Mouse (Mus musculus): Measurements from ENCODE around the gene Sik1.

Gene Sik1

DNA sequence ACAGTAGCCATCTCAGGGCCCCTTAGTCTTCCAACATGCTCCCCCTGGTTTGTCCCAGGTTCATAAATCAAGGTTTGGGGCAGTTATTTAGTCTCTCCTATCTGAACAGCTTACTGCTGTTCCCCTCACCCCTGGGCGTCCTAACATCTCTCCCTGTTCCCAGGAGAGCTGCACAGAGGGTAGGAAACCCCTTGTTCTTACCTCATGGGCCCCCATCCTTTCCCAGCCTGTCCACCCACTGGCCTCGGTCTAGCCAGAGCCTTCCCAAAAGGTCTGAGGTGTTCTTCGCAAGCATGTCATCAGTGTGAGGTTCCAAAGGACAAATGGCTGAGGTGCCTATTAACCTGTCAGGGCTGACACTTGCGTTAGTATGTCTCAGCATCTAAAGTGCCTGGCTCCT is 1.6 kb upstream of the Sik1 start:
- CTCF ChIA-PET = interaction anchor here (1.3 kb wide), 1 partner anchor 95 kb away, joined by 4 read pairs; no protein-coding TSS in a partner anchor

- CTCF ChIA-PET = interaction anchor here (0.7 to 1.3 kb wide), 4 partner anchors 35 to 164 kb away, joined by 3 to 12 read pairs (median 5); no protein-coding TSS in a partner anchor
Observed at GRCm38 (mm10) chr17:31856519-31857160, 1.0 kb upstream of the Sik1 start.

DNA sequence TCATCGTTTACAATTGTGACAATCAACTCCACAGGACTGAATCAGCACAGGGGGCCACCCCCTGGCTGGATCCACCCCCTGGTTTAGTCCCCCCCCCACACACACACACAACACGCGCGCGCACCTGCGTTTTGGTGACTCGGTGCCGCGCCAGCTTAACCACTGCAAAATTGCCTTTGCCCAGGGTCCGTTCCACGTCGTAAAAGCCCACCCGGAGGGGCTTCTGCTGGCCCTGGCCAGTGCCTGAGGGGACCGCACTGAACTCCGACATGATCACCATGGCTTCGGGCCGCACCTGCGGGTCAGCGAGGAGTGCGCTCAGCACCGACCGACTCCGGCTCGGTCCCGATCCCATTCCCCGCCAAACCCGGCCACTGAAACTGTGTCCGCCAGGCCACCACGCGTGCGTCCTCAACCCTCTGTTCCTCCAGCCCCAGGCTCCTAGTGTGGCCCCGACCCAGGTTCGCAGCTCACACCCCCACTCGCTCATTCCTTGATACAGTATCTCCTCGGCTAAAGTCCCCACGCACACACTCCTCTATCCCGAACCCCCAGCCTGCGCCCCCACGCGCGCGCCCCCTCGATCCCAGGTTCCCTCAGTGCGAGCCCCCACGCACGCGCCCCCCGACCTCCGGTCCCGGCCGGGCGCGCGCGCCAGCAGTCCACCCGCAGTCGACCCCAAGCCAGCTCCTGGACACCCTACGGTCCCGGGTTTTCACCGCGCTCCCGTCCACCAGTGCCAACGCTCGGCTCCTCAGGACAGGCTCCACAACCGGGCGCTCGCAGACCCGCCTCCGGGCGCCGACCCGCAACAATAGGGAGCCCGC is 621 bp downstream of the Sik1 start:
- CTCF ChIA-PET = interaction anchor here (1.1 to 2.3 kb wide), 4 partner anchors 14 to 39 kb away, joined by 6 to 13 read pairs (median 12); no protein-coding TSS in a partner anchor

DNA sequence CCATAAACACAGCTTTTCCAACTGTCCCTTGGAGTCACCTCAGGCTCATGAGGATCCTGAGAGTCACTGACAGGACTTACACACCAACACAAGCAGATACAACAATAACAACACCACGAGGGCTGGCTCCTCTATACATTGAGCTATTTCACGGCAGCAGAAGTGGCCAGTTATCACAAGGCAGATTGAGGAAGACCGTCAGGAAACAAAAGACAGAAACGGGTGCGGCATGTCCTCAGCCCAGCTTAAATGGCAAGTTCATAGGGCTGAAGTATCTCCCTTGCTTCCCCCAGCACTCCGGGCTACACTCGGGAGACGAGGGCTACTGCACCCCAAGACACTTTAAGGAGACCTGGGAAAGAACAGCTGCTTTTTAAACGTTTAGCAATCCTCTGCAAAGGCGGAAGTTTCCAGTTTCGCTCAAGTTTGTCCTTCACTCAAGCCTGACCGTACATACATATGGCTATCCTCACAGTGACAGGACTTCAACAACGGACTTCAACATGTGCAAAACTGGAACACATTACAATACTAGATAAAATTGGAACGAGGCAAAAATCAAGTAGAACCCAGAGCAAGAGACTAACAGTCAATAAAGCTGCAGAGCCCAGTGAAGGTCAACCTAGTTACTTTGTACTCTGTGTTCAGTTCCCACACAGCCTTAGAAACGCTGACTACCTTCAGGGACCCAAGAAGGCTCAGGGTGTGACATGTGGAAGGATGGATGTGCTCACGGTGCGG is 2.0 kb downstream of the Sik1 start:
- CTCF ChIA-PET = interaction anchor here (0.6 to 2.3 kb wide), 2 partner anchors 13 to 521 kb away, joined by 4 to 6 read pairs; no protein-coding TSS in a partner anchor

DNA sequence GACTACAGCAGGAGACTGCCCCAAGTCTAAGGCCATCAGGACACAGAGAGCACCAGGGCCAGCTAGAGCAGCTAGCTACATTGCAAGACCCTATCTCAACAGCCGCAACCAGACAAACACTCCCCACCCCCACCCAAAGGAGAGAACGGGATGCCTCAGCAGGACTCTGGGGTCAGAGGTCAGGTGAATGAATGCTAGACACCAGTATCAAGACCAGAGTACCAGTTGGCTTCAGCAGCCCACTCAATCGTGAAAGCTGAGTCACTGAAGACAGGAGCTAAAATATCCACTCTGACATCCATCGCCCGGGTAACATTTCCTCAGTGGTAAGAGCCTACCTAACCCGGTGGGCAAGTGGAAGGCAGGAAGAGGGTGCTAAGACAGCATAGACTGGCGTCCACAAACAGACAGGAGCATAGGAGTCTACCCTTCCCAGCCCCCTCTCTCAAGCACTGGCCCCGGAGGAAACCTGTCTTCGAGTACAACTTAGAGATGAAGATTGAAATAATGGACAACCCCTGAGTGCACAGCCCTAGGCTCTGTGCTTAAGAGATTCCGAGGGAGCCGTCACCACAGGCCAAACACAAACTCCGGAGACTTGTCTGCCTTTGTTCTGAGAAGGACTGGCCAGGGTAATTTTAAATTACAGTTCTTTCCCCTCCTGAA is 2.7 kb downstream of the Sik1 start:
- CTCF ChIA-PET = interaction anchor here (2.3 kb wide), 1 partner anchor 12 kb away, joined by 6 read pairs; no protein-coding TSS in a partner anchor

- CTCF ChIA-PET = no interaction called here
Observed at GRCm38 (mm10) chr17:31851816-31852476, 3.7 kb downstream of the Sik1 start.

DNA sequence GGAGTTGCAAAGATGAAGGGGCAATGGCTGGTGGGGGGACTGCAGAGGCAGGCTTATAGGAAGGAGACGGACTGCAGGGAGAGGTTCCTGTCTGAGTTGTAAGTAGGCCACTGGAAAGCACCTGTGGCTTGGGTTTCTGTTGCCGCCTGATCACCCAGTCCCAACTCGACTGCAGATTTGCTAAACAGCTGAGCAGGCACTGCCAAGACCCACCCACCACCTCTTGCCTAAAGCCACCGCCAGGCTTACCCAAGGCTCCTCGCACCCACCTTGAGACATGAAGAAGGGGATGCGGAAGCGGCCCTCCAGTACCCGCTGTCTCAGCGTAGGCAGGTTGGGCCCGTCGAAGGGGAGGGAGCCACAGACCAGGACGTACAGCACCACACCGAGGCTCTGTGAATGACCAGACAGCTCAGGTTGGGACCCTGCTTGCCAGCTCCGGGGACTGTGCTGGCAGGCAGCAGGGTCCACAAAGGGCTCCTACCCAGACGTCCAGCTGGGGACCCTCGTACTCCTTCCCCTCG is 5.1 kb downstream of the Sik1 start:
- CTCF ChIA-PET = no interaction called here

DNA sequence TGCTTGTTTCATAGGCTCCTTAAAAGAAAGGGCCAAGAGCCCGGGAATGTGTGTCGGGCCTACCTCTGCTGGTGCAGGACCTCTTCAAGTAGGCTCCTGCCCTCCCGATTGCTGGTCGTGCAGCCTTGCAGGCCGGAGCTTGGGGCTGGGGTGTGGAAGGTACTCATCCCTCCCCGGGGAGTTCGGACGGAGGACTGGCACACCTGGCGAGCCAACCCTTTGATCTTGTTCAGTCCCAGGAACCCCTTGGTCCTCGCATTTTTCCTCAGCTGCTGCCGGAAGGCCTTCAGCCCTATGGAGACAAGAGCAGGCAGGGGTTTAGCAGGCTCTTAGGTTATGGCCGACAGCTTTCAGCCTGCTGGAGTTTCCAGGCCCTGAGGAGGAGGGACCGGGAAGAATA is 8.6 kb downstream of the Sik1 start:
- CTCF ChIA-PET = no interaction called here

DNA sequence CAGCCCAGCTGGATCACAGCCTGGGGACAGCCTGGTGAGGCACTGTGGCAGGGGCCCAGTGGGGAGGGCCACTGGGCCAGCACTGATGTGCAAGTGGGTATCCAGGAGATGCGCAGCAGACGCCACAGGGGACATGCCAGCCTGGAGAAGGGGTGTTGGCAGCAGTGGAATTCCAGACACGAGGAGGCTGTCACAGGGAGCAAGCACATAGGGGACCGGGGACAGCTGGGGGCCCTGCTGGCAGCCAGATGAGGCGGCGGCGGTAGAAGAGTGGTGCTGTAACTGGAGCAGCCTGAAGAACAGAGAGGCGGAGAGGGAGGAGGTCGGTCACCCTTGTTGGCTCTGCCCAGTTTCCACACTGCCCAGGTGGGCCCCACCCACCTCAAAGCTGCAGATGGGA is 9.3 kb downstream of the Sik1 start:
- CTCF ChIA-PET = no interaction called here

GRCm38 (mm10) chr17:31843891-31844290 is 11.7 kb downstream of the Sik1 start:
- CTCF ChIA-PET = no interaction called here

DNA sequence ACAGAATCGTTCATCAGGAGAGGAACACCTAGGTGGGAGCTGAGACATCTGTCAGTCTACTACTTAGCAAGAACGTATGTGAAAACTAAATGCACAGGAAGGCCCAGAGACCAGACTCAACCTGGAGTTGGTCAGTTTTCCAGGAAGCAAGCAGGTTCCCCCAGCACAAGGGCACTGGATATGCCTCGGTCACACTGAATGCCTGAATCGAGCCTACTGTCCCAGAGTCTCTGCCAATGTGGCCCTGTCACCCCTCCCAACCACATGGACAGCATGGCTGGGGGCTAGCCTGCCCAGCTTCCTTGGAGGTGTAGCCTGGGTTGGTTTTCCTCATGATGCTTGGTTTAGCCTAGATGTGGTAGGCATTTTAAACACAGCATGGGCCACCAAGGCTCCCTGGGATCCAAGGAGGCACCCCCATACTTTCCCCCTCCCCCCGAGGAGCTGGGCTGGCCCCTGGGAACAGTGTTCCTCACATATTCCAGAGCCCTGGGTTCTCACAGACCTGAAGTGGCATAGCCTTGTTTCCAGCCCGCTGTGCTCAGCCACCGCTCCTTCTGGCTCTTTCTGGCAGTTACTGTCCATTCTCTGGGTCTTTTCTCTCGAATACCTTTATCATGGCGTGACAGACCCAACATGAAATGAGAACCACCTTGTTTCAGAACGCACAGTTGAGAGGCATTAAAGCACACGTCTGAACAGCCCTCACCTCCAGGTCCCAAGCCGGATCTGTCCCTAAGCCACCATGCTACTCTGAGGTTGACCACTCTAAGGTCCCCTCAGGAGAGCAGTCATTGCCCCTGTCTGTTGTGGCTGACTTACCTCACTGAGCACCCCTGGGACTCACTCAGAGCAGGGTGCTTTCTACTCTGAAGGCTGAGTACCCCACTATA is 12.4 kb downstream of the Sik1 start:
- CTCF ChIA-PET = interaction anchor here (1.0 kb wide), 1 partner anchor 193 kb away, joined by 5 read pairs; the partner anchor contains the start of genes Hsf2bp and Rrp1b

DNA sequence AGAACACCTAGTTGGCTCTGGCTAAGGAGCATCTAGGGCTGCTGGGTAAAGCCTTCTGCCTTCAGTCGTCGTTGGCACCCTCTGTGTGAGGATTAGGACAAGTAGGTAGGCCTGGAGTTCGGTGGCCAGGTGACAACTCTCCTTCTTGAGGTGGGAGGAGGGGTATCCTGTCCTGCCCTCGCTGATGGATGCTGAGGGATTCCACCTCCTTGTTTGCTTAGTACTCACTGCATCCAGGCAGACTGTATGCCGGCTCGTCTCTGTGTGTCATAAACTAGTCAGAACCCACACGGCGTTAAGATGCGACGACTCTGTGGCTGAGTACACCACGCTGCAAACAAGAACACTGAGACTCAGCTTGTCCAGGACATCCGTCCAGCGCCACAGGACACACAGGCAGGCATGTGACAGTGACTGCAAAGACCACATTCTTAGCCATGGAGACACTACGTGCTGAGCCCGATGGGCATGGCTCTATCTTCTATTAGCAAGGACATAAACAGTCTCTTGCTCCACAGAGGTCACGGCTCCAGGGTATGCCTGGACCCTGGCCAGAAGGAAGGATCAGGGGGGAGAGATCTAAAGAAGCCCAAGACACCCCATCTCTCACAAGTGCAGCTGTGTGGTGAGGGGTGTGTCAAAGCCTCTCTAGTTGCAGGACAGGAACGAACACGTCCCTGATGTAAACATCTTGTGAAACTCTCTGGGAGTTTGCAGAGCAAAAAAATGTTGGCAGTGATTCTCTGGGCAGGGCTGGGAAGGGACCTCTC is 13.6 kb downstream of the Sik1 start:
- CTCF ChIA-PET = no interaction called here

GRCm38 (mm10) chr17:31841453-31841841 is 14.2 kb downstream of the Sik1 start:
- CTCF ChIA-PET = interaction anchor here (1.3 to 1.4 kb wide), 2 partner anchors 13 to 16 kb away, joined by 6 to 7 read pairs; no protein-coding TSS in a partner anchor

DNA sequence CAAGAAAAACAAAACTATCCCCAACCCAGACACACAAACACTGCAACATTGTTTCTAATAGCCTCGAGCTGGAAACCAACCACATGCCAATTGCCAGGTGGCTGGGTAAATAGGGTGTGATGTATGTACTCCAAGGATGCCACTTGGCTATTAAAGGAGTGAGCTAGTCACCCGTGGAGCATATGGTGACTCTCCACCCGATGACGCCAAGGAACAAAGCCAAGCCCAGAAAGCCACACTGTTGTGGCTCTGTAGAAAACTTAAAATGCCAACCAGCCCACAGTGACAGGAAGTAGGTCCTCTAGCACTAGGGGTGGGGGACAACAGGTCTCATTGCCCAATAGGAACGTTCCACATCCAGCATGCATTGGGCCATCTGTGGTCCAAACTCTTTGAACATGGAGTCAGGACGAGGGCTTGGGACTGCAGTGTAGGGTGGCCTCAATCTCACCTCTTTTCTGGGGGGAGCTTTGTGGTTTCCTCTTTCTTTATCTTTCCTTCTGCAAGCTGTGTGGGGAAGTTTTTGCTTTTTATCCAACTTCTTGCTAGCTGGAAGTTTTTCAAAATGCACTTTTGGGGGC is 15.1 kb downstream of the Sik1 start:
- CTCF ChIA-PET = interaction anchor here (0.6 to 1.4 kb wide), 4 partner anchors 14 to 546 kb away, joined by 4 to 7 read pairs (median 6); no protein-coding TSS in a partner anchor

DNA sequence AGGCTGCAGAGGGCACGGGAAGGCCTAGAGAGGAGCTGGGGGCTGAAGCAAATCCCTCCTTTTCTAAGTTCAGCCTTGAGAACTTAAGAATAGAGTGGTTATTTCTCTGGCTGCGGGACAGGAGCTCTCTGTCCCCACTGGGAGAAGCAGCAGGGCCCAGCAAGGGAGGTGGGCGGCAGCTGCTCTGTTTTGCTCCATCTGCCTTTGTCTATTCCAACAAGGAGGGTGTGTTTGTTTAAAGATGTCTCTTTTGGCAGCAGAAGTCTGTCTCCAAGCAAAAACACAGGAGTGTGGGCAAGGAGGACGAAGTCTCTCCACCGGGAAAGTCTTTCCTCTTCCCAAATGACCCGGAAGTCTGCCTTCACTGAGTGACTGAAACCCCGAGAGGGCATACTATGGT is 18.8 kb downstream of the Sik1 start:
- CTCF ChIA-PET = no interaction called here

DNA sequence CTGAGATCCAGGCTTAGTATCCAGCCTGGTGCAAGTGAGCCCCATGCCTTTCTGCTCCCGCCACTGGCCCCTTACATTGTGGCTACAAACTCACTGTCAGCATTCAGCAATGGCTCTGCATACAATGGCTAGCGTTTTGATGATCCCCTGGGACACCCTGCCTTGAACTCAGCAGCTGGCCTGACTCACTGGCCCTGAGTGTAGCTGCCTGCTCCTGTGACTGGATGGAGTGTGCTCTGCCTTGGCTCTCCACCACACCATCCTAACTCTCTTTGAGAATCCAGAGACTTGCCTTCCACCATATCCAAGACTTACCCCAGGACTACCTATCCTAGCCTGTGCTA is 19.4 kb downstream of the Sik1 start:
- CTCF ChIA-PET = no interaction called here

- CTCF ChIA-PET = no interaction called here
Observed at GRCm38 (mm10) chr17:31835528-31836263, 19.9 kb downstream of the Sik1 start.
